Mouse (Mus musculus) spleen, adult 2 months (tissue): ENCODE data around the gene Gatad1. TPM values are rescaled to one million over a fixed set of nuclear protein-coding genes. Genes with fewer than 3 reads are reported as not detected.

Source experiments
- DNase-seq, 2 experiments: peaks; one replicate each; pipeline versions ENCODE4 v3.0.0 to v3.0.0-alpha.2; 2012 to 2021; ENCODE audit warnings: low spot score in 2 of 2, low read depth in 1 of 2
- H3K27ac ChIP-seq: fragments of 200-500 bp; 2 replicates; pipeline ENCODE4 v1.5.1; 2012; ENCODE audit warnings: low read length, inconsistent platforms; ENCODE audit not compliant: insufficient read depth
- H3K27me3 ChIP-seq: fragments of 200-500 bp; 2 replicates; pipeline ENCODE4 v1.6.1; 2012; ENCODE audit warnings: mild to moderate bottlenecking, moderate library complexity, low read length, inconsistent platforms; ENCODE audit not compliant: control insufficient read depth, insufficient read depth
- H3K36me3 ChIP-seq: fragments of 200-500 bp; 2 replicates; pipeline ENCODE4 v1.6.1; 2012; ENCODE audit warnings: mild to moderate bottlenecking, low read length, inconsistent platforms; ENCODE audit not compliant: control insufficient read depth, insufficient read depth
- H3K4me1 ChIP-seq: fragments of 200-500 bp; 2 replicates; pipeline ENCODE4 v1.6.1; 2011; ENCODE audit warnings: inconsistent platforms; ENCODE audit not compliant: control insufficient read depth, insufficient read depth, insufficient read length
- H3K4me3 ChIP-seq: fragments of 200-500 bp; 2 replicates; pipeline ENCODE4 v1.5.1; 2011; ENCODE audit warnings: mild to moderate bottlenecking, inconsistent platforms; ENCODE audit not compliant: insufficient read depth, insufficient read length; ENCODE audit errors: extremely low read depth
- CTCF ChIP-seq: fragments of 200-500 bp; IDR thresholded peaks from 2 replicates; pipeline ENCODE4 v1.5.1; 2011; ENCODE audit warnings: mild to moderate bottlenecking, inconsistent platforms; ENCODE audit not compliant: insufficient read depth, insufficient read length, insufficient replicate concordance; ENCODE audit errors: extremely low read depth
- POLR2A ChIP-seq: fragments of 200-500 bp; IDR thresholded peaks from 2 replicates; pipeline ENCODE4 v1.6.1; 2011; ENCODE audit warnings: low read depth, low read length, inconsistent platforms
- WGBS: fragments of 180-500 bp; shearing (Covaris S2); methylation state at CpG from one replicate; pipeline ENCODE4 v1.1.7; 2018; 5-methylcytosine and 5-hydroxymethylcytosine counted together
- polyA plus RNA-seq: library from polyadenylated mRNA; depleted of rRNA; stranded (reverse); fragments of >200 nt; gene quantifications from 2 replicates; pipeline ENCODE4 v1.2.3, GENCODE M21; 2012

Gatad1 gene
- polyA plus RNA-seq, 1 experiment, result 15.8 TPM

GRCm38 (mm10) chr5:3650881-3651280 is 6.1 kb downstream of the Gatad1 start, which contains the start of gene Tmbim7:
Gene Tmbim7, plus strand, starts transcription at chr5:3651181.
- Histone ChIP-seq H3K4me3 (no peak within 1 kb of the TSS), H3K36me3 (no peaks in the 10 kb centered on the region), H3K4me1 (no peaks in the 10 kb centered on the region), H3K27me3 (no peaks in the 10 kb centered on the region), H3K27ac (no peak within 1 kb of the TSS)
- TF ChIP-seq CTCF, result no peak
- no peak for DNase-seq
- WGBS, result 92% methylated on average over 6 of the region's 6 CpGs

- Histone ChIP-seq H3K4me1 (no peaks in the 10 kb centered on the region), H3K27me3 (no peaks in the 10 kb centered on the region), H3K27ac (no peak overlapping the region), H3K4me3 (no peak overlapping the region), H3K36me3 (peaks cover 7% of the 10 kb centered on the region)
- WGBS, result 67% methylated on average over 4 of the region's 4 CpGs
- TF ChIP-seq POLR2A (no peak), CTCF (no peak)
- DNase-seq, result no peak
Measured at GRCm38 (mm10) chr5:3648849-3649210, 8.2 kb downstream of the Gatad1 start.

GRCm38 (mm10) chr5:3648206-3648848 is 8.7 kb downstream of the Gatad1 start:
- Histone ChIP-seq H3K4me3 (no peak overlapping the region), H3K27ac (no peak overlapping the region), H3K27me3 (no peaks in the 10 kb centered on the region), H3K36me3 (peaks cover 9% of the 10 kb centered on the region), H3K4me1 (no peaks in the 10 kb centered on the region)
- TF ChIP-seq CTCF (no peak), POLR2A (no peak)
- DNase-seq, result no peak
- WGBS, result 50% methylated on average over 4 of the region's 4 CpGs

- Histone ChIP-seq H3K4me1 (no peaks in the 10 kb centered on the region), H3K27me3 (no peaks in the 10 kb centered on the region), H3K27ac (peak overlapping the region; percentile 91), H3K4me3 (peak overlapping the region; percentile 88), H3K36me3 (peaks cover 12% of the 10 kb centered on the region)
- DNase-seq, result peak; percentile 76 to 91
- TF ChIP-seq CTCF, result 0 out of 2 replicates have a peak, but pooled peaks have one; percentile 6
- no peak; the same call in 1 of the 2 replicates for TF ChIP-seq POLR2A
- WGBS, result under 1% methylated on average over 33 of the region's 46 CpGs
Measured at GRCm38 (mm10) chr5:3647708-3648121, 9.3 kb downstream of the Gatad1 start.

- 1% methylated on average over 58 of the region's 60 CpGs for WGBS
- H3K4me1 ChIP-seq, result no peaks in the 10 kb centered on the region
- DNase-seq, result peak; percentile 56 to 62
- H3K4me3 ChIP-seq, result peak overlapping the region; percentile 88
- H3K27me3 ChIP-seq, result no peaks in the 10 kb centered on the region
- no peak for TF ChIP-seq POLR2A
- peak; percentile 61; the same call in 1 of the 2 replicates for TF ChIP-seq CTCF
- peaks cover 13% of the 10 kb centered on the region for H3K36me3 ChIP-seq
- peak overlapping the region; percentile 91 for H3K27ac ChIP-seq
Measured at GRCm38 (mm10) chr5:3646991-3647707, 9.8 kb downstream of the Gatad1 start.

- Histone ChIP-seq H3K4me3 (no peak overlapping the region), H3K27ac (0 out of 2 replicates have a peak overlapping the region, but pooled peaks have one; percentile 33), H3K4me1 (no peaks in the 10 kb centered on the region), H3K27me3 (no peaks in the 10 kb centered on the region), H3K36me3 (peaks cover 16% of the 10 kb centered on the region)
- 23% methylated on average over 6 of the region's 6 CpGs for WGBS
- DNase-seq, result no peak
- TF ChIP-seq CTCF (no peak), POLR2A (no peak)
Measured at GRCm38 (mm10) chr5:3646539-3646938, 10.4 kb downstream of the Gatad1 start.

GRCm38 (mm10) chr5:3645326-3645725 is 11.7 kb downstream of the Gatad1 start:
- Histone ChIP-seq H3K36me3 (peaks cover 23% of the 10 kb centered on the region), H3K27ac (no peak overlapping the region), H3K27me3 (no peaks in the 10 kb centered on the region), H3K4me3 (no peak overlapping the region), H3K4me1 (no peaks in the 10 kb centered on the region)
- no peak for TF ChIP-seq CTCF
- no peak for TF ChIP-seq POLR2A
- DNase-seq, result no peak
- 91% methylated on average over 6 of the region's 6 CpGs for WGBS
